Mouse (Mus musculus): Measurements from ENCODE around the gene 3110040N11Rik.
"Not testable (repeated sequence)": the region's sequence is repeated elsewhere in the genome, so short reads cannot be mapped to it uniquely, and the experiment has no call there.

Gene 3110040N11Rik

DNA sequence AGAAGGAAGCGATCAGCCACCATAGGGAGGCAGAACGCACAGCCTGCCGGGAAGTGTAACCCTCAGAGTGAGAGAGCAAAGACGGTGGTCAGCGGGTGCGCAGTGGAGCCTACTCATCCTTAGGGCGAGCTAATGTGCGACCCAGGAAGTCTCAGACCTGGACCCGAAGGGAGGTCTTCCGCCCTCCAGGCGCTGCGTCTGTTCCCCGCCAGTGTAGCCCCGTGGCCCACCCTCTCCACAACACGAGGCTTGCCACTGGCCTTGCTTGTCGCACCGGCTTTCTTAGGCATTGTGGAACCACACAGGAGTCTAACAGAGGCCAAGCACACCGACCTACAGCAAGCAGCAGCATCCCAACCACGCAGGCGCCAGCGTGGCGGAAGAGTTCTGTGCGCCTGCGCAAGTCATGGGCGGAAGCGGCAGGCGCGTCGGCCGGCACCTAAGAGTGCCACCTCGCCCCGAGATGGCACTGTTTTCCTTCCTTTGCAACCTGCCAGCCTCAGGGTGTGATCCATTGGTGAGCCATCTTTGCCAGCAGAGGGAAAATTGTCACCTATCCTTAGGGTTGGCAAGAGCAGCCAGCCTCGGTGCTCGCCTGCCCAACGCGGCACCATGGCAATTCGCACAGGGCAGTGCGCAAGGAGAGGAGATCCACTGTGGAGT, at the start of gene 3110040N11Rik:
TSS of gene 3110040N11Rik (minus strand) at position 384 of the 663 bp plus-strand sequence.
- DNase-seq, result peak; percentile 78

GRCm38 (mm10) chr7:81837771-81838170, 48.5 kb upstream of the 3110040N11Rik start:
- not testable (repeated sequence) for DNase-seq

DNA sequence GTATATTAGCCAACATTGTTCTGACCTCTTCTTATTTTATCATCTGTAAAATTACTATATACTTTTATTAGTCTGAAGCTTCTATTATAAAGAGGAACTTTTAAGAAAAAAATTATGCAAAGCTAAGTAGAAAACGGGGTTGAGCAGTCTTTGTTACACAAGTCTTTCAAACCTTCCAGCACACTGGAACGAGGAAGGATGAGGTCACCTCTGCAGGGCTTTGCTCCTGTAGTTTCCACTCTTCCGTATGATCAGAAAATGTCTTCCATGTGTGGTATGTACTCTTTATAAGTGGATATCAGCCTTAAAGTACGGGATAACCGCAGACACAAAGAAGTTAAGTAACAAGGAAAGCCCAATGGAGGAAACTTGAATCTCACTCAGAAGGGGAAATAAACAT, 46.2 kb upstream of the 3110040N11Rik start:
- DNase-seq, result no peak

DNA sequence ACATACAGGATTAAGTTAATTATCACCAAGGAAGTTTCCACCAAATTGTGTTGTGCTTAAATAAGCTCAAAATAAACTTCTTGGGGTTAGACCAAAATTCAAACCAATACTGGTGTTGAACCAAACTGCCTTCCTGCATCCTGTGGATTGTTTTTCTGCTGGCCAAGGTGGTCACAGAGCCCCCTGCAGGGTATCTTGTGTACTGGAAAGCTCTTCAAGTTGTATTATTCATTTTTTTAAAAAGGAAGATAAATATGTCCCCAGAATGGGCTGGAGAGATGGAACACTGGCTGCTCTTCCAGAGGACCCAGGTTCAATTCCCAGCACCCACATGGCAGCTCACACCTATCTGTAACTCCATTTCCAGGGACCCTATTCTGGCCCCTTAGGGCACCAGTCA, 45.6 kb upstream of the 3110040N11Rik start:
- no peak for DNase-seq

DNA sequence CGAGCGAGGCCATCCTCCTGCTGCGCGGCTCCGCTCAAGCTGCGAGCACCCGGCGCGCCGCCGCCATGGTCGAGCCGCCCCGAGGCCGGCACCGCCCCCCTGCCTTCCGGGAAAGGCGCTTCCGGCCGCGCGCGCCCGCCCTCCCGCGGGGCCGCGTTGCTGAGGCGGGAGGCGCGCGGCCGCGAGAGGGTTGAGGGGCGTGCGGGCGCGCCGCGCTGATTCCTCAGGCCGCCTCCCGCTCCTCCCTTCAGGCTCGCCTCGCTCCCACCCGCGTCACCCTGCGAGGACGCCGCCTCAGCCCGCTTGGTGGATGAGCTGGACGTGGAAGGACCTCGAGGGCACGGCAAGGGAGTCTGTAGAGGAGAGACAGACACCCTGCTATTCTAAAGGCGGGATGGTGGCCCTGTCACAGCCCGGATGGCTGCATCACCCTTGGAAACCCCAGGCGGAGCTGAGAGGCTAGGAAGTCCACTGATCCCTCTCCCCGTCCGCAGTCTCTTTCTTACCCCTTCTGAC, 40.2 kb upstream of the 3110040N11Rik start, which contains the start of gene Btbd1:
TSS of gene Btbd1 (minus strand) at position 53 of the 516 bp plus-strand sequence.
- peak; percentile 56 for DNase-seq

DNA sequence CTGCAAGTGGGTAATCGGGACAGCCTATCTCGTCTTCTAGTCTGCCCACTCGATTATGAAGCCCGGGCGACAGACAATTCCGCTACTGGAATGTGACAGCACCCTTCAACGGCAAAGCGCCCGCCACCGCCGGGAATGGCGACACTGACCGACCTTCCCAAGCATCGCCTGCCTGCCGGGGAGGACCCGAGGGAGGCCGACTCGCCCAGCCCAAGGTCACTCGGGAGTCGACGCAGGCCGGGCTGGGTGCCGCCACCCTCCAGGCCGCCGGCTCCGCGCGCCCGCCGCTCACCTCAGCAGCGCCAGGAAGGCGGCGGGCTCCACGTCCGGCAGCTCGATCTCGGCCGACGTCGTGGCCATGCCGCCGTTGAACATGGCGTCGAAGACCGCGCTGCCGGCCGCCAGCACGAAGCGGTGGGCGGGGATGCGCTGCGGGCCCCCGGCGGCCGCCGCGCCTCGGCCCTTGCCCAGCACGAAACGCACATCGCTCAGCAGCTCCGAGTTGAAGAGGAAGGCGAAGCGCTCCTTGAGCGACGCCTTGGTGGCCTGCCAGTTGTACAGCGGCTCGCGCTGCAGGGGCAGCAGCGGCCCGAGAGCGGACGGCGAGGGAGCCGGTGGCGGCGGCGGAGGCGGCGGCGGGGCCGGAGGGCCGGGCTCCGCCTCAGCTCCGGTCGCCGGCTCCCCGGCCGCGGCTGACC, 39.6 kb upstream of the 3110040N11Rik start:
- DNase-seq, result peak; percentile 30

- no peak for DNase-seq
These were observed 38.8 kb upstream of the 3110040N11Rik start for GRCm38 (mm10) chr7:81827806-81828667.

GRCm38 (mm10) chr7:81825381-81825780, 36.1 kb upstream of the 3110040N11Rik start:
- DNase-seq, result no peak

- DNase-seq, result no peak
These were observed 35.6 kb upstream of the 3110040N11Rik start for GRCm38 (mm10) chr7:81824906-81825305.

GRCm38 (mm10) chr7:81806067-81806466, 16.8 kb upstream of the 3110040N11Rik start:
- DNase-seq, result no peak

DNA sequence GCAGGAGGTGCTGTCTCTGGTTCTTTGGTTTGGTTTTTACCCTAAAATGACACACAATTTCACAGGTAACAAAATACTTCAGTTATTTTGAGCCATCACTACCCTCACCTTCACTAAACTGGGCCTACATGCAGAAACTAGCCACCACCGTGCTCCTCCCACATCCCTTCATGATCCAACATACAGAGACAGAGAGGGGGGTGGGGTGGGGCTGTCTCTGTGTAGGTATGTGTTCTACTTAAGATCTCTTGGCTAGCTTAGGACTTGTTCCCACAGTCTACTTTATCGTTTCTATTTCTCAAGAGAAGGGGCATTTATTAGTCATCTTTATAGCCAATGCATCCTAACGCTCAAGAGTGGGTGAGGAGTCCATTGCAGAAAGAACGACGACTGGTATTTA, 742 bp downstream of the 3110040N11Rik start:
- peak; percentile 21 for DNase-seq

DNA sequence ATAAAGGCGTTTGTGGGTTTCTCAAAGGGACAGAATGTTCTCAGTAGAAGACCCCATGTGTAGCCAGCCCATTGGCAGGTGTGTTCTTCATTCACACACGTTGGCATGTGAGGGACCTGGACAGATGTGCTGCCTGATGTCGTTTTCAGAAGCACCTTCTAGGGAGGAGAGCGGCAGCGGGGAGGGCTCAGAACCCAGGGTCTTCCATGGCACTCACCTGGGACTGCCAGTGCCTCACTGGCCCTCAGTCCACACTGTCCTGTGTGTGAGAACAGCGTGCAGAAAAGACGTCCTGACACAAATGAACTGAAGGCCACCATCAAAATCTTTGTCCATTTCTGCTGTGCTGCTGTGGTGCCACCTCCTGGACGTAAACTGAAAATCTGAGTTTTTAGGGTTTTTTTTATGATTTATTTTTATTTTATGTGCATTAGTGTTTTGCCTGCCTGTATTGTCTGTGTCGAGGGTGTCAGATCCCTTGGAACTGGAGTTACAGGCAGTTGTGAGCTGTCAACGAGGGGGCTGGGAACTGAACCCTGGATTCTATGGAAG, 11.5 kb downstream of the 3110040N11Rik start:
- no peak for DNase-seq

DNA sequence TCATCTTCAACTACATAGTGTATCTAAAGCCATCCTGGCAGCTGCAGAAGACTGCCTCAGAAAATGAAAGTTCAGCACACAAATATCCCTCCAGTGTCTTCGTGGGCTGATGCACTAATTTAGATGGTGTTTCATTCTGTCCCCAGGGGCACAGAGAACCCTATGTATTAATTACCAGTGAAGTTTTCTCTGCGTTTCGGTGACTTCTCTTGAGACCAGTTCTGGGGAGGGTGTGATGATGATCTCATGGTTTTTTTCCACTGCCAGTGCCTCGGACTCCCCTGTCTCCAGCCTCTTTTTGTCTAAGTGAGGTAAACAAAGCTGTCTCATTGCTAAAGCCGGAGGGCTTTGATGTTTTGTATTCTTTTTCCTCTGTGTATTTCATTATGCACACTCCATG, 14.0 kb downstream of the 3110040N11Rik start:
- DNase-seq, result no peak

GRCm38 (mm10) chr7:81772786-81773539, 16.3 kb downstream of the 3110040N11Rik start:
- DNase-seq, result no peak

DNA sequence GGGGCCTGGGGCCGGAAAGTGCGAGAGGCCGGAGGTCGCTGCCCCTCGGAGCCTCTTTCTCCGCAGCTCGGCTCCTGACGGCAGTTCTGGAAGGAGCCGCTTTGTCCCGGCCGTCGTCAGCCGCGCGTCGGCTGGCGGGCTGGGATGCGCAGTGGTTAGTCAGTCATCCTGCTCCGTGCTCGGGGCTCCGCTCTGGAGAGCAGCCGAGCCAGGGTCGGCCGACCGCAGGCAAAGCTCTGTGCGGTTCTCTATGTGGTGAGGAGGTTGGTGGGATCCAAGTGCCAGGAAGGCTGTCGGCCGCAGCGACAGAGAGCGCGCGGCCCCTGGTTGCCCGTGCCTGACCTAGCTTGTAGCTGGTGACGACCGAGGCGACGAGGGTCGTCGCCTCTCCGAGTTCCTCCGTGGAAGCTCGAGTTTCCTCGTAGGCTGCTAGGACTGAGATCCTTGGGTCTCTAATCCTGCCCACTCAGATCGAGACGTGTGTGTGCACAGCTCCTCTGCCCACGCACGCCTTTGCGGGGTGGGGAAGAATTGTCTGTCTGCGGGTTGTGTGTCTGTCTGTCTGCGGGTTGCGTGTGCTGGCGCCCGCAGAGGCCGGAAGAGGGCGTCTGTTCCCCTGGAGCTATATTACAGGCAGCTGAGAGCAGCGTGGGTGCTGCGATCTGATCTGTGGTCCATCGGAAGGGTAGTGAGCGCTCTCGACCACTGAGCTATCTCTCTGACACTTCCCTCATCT, 26.0 kb downstream of the 3110040N11Rik start:
- peak; percentile 11 for DNase-seq

DNA sequence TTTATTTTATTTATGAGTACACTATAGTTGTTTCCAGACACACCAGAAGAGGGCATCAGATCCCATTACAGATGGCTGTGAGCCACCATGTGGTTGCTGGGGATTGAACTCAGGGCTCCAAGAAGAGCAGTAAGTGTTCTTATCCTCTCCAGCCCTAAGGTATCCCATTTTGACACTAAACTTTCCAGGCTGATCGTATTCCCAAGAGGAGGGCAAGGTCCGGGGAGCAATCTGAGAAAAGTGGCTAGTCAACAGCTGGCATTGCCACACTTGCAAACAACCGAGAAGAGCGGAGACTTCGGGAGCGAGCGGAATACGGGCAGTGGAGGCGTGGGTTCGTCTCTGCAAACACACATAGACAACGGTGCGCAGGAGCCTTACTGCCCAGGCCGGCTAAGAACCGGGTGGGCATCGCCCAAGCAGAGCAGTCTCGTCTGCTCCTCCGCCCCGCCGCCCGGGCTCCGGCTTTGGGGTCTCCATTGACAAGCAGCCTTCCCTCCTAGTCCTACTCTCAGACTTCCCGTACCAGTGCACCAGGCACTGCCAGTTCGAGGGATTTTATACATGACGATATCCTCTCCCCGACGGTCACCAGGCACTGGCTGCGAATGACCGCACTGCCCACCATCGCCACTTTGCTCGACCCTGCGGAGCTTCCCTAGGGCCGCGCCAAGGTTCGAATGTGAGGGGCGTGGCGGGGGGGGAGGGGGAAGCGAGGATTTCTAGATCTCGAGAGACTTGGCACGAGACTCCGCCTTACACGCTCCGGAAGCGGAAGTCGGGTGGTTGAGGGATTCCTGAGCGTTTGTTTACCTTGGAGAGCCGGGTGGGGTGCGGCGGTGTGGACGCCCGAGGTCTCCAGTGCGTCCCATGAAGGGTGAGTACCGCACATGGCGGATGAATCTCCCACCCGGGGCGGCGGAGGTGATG, 26.8 kb downstream of the 3110040N11Rik start, which contains the start of gene Ramac:
TSS of gene Ramac (plus strand) at position 746 of the 930 bp plus-strand sequence.
- peak; percentile 76 for DNase-seq

- DNase-seq, result no peak
These were observed 41.3 kb downstream of the 3110040N11Rik start for GRCm38 (mm10) chr7:81747956-81748355.

- DNase-seq, result no peak
These were observed 45.1 kb downstream of the 3110040N11Rik start for GRCm38 (mm10) chr7:81744145-81744544.

DNA sequence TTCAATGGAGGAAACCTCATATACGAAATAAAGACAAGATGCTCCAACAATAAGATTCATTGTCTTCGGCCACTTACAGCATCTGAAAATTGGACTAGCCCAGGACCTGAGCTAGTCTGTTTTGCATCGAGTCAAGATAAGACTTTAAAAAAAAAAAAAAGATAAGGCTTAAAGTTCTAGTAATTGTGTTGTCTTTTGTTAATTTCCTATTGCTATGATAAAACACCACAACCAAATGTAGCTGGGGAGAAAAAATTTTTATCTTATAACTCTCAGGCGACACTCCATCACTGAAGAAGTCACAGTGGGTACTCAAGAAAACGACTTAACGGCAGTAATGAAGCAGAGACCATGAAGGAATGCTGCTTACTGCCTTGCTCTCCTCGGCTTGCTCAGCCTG, 49.3 kb downstream of the 3110040N11Rik start:
- no peak for DNase-seq
